Mouse (Mus musculus): ENCODE measurements around the gene Reg4.

The Reg4 gene

DNA sequence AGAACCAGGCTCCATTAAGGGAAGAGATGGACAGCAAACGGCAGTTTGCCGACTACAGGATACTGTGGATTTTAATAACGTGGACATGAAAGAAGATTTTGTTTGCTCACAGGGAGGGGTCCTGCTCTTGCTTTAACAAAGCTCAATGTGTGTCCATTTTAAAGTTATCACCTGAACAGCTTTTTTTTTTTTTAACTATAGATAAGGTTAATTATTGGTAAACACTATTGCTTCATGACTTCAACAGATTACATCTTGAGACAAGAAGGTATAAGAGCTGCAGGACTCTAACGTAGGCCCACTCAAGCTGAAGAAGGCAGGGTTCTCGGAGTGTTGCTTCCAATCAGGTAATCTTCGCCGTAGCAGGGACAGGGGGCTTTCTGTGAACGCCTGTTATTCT is at the start of gene Reg4:
Reg4 (plus strand) TSS at position 301 of the 400 bp plus-strand sequence.
- no peak for DNase-seq (ENCODE audit: inconsistent ontology term)

GRCm38 (mm10) chr3:98178340-98178739 is 43.6 kb upstream of the Reg4 start:
- DNase-seq (ENCODE audit: inconsistent ontology term) = peak; percentile 53

DNA sequence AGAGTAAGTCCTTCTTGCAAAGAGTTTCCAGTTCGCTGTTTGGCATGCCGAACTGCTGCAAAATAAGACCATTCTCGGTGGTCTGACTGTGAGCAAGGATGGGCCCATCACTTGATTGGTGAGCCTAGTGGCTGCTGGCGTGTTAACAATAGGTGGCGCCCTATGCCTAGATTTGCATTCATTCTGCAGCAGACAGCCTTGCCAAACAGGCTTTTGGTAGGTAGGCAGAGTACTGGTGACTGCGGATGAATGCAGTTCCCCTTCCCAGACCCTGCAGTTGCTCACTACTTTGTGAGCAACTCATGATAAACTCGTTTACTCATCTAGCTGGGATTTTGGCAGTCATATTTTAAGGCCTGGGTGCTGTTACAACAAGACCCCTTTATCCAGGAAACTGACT is 41.2 kb upstream of the Reg4 start:
- DNase-seq (ENCODE audit: inconsistent ontology term) = peak; percentile 29

DNA sequence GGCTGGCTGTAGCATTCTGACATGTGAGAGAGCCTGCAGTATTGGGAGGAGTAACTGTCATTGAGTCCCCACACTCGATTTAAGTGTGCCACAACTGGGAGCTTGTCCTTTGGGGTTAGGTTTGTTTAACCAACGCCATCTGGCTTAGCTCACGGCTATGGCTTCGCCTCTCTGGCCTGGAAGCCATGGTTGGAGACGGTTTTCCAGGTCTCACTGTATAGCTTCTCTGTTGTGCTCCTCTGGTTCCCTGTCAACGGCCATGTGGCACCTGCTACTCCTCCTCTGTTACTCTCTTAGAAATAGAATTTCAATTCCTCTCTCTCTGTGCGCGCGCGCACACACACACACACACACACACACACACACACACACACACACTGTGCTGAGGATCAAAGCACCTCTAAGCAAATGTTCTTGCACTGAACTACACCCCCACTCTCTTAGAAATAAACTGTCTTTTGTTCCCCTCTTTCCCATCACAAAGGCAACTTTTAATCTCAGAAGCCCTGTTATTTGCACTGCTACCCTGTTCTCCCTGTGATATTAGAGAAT is 36.7 kb upstream of the Reg4 start:
- DNase-seq (ENCODE audit: inconsistent ontology term) = no peak

DNA sequence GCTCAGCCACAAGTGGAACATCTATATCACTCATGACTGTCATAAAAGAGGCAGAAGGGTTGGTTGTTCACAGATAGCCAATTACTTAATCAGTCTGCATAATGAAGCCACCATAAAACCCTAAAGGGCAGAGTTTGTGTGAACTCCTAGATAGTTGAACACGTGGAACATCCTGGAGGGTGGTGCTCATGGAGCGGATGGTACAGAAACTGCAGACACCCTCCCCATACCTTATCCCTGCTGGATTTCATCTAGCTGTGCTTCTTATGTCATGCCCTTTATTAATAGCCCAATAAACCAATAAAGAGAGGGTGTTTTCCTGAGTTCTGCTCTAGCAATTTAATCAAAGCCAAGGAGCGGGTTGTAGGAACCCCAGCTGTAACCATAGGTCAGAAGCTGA is 34.2 kb upstream of the Reg4 start:
- no peak for DNase-seq (ENCODE audit: inconsistent ontology term)

DNA sequence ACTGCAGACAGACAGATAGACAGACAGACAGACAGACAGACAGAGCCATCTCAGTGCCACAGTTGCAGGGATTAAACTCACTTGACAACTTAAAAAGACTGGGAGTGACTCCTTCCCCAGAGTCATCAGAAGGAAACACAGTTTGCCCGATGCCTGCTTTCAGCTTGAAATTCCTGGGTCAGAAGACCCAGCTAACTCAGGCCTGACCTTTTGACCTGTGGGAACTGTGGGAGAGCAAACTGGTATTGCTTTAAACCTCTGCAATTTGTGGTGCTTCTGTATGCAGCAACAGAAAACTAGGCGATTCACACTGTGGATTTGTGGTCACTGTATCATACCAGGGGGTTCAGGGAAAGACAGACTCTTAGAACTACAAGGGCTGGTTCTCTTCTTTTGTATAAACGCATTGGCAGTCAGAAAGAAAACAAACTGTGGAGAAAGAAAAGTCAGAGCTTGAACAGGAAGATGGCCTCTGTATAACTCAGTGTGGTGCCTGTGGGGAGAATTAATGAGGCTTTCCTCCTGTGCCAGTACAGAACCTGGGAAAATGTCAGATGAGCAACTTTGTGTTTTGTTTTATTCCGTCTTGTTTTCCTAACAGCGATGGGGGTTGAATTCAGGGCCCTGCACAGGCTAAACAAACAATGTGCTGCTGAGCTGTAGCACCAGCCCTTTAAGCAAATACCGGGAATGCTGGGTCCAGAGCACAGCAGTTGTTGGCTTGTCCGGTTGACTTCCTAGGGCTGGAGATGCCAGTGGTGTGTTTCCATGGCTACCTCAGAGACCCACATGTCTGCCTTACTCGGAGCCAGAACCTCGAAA is 24.0 kb upstream of the Reg4 start:
- peak; percentile 81 for DNase-seq (ENCODE audit: inconsistent ontology term)

DNA sequence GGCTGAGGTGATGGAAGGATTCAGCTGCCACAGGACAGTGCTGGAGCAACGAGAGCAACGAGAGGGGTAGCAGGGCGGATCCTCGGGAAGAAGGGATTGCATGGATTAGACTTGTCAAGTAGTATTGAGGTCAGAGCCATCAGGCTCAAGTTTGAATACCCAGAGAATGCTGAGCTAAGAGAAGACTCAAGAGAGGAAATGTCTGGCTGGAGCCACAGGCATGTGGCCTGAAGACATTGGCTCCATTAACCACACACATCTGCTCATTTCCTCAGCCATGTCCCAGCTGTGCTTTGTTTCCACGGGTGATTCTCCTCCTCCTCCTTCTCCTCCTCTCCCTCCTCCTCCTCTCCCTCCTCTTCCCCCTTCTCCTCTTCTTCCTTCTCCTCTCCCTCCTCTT is 22.2 kb upstream of the Reg4 start:
- DNase-seq (ENCODE audit: inconsistent ontology term) = peak; percentile 39

- no peak for DNase-seq (ENCODE audit: inconsistent ontology term)
Measured at GRCm38 (mm10) chr3:98203282-98203681, 18.7 kb upstream of the Reg4 start.

DNA sequence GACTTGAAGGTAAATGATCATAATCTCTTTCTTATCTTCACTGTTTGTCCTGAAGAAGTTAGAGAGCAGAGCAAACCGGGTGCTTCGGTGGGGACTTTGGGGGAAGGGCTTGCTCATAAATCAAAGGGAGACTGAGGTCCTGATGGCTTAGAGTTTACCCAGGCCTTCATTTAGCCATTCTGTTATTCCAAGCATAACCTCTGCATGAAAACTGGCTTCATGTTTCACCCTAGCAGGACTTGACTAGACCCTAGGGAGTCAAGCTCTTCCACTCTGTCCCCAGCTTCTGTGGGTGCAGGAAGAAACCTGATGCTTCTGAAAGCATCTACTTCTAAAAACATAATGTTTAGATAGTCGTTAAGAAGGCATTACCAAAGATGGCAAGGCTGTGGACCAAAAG is 15.0 kb upstream of the Reg4 start:
- no peak for DNase-seq (ENCODE audit: inconsistent ontology term)

- no peak for DNase-seq (ENCODE audit: inconsistent ontology term)
Measured at GRCm38 (mm10) chr3:98209161-98209560, 12.8 kb upstream of the Reg4 start.

- DNase-seq (ENCODE audit: inconsistent ontology term) = no peak
Measured at GRCm38 (mm10) chr3:98210860-98211259, 11.1 kb upstream of the Reg4 start.

- no peak for DNase-seq (ENCODE audit: inconsistent ontology term)
Measured at GRCm38 (mm10) chr3:98211301-98212081, 10.5 kb upstream of the Reg4 start.

GRCm38 (mm10) chr3:98216296-98216695 is 5.7 kb upstream of the Reg4 start:
- DNase-seq (ENCODE audit: inconsistent ontology term) = no peak

GRCm38 (mm10) chr3:98223263-98223662 is 1.3 kb downstream of the Reg4 start:
- DNase-seq (ENCODE audit: inconsistent ontology term) = no peak

DNA sequence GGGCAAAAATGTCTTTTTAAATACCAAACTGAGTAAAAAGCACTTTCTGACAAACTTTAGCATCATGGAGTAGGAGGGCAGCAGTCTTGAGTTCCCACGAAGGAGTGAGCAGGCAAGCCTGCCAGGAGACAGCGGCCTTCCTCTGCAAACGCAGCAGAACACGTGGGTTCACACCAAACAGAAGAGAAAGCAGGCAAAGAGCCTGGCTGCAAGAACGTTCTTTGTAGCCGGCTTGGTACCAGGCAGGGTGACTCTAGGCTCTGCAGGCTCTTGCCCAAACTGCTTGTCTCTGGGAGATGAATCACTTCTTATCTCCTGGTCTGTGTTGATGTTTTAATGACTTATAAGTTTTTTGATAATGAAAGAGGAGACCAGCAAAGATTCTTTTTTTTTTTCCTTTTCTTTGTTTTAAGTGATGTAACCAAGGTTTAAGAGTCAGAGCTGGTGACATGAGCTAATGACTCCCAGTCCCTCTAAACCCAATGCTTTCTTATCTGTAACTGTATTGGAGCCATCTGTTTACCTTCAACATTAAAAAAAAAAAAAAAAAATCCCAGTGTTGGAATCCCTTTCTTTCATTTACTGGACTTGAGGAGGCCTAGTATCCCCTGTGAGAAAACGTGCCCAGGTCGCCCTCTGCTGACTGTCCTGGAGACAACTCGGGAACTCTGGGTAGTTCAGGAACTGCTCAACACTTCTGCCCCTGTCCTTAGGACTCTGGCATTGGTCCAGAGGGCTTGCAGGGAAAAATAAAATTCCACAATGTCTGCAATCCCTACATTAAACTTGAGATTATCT is 2.0 kb downstream of the Reg4 start:
- DNase-seq (ENCODE audit: inconsistent ontology term) = peak; percentile 66

GRCm38 (mm10) chr3:98224975-98225374 is 3.0 kb downstream of the Reg4 start:
- DNase-seq (ENCODE audit: inconsistent ontology term) = no peak

- no peak for DNase-seq (ENCODE audit: inconsistent ontology term)
Measured at GRCm38 (mm10) chr3:98225746-98226145, 3.8 kb downstream of the Reg4 start.

- DNase-seq (ENCODE audit: inconsistent ontology term) = peak; percentile 57
Measured at GRCm38 (mm10) chr3:98226988-98227610, 5.1 kb downstream of the Reg4 start.

GRCm38 (mm10) chr3:98227763-98228162 is 5.8 kb downstream of the Reg4 start:
- DNase-seq (ENCODE audit: inconsistent ontology term) = no peak

- no peak for DNase-seq (ENCODE audit: inconsistent ontology term)
Measured at GRCm38 (mm10) chr3:98229943-98230342, 8.0 kb downstream of the Reg4 start.

- DNase-seq (ENCODE audit: inconsistent ontology term) = no peak
Measured at GRCm38 (mm10) chr3:98233504-98233903, 11.5 kb downstream of the Reg4 start.

Data from Muller cell, postnatal 12 days (primary cell).